Mouse (Mus musculus): Measurements from ENCODE around the gene Rab3a. TPM values are rescaled to one million over a fixed set of nuclear protein-coding genes. Genes with fewer than 3 reads are reported as not detected.

The Rab3a gene
- total and polyA plus RNA-seq, 3 experiments, result 46.5 to 89.1 (median 48.0) TPM

GRCm38 (mm10) chr8:70804481-70805206 lies 50.2 kb downstream of the Rab3a start, which contains the start of gene Mast3:
TSS of gene Mast3 (minus strand) at chr8:70805054.
- H3K27ac ChIP-seq, result peak within 1 kb of the TSS; percentile 26; the same call in 1 of the 2 replicates
- intact Hi-C loops (cut with DNase I), result loop anchor here (1.0 kb wide), 1 partner anchor 12 kb away; no protein-coding TSS in a partner anchor
- H3K4me1 ChIP-seq (ENCODE audit: control insufficient read depth, insufficient read depth, low read length), result no peaks in the 10 kb centered on the region
- H3K79me2 ChIP-seq (replicated peaks; ENCODE audit: control insufficient read depth, insufficient read depth, low read length), result no peaks in the 10 kb centered on the region
- TF ChIP-seq POLR2A (IDR thresholded peaks at IDR 0.05; ENCODE audit: insufficient read depth, low read depth, low read length) (peak; percentile 64; the same call in 1 of the 2 replicates), CTCF (IDR thresholded peaks at IDR 0.05) (no peak)
- 1% methylated on average over 45 of the region's 45 CpGs for WGBS
- peak; percentile 89 to 91 for DNase-seq
- H3K9ac ChIP-seq (ENCODE audit: low read depth, low read length), result peak within 1 kb of the TSS; percentile 18; the same call in 1 of the 2 replicates
- no peaks in the 10 kb centered on the region for H3K36me3 ChIP-seq (ENCODE audit: control insufficient read depth, insufficient read depth, low read length)
- no peaks in the 10 kb centered on the region for H3K27me3 ChIP-seq (ENCODE audit: control insufficient read depth, insufficient read depth, low read length)
- H3K4me3 ChIP-seq, result peak within 1 kb of the TSS; percentile 60

- 63% methylated on average over 4 of the region's 4 CpGs for WGBS
- no peak for TF ChIP-seq CTCF (IDR thresholded peaks at IDR 0.05)
- no peak for TF ChIP-seq POLR2A (IDR thresholded peaks at IDR 0.05; ENCODE audit: insufficient read depth, low read depth, low read length)
- TF ChIP-seq EP300 (IDR thresholded peaks at IDR 0.05; ENCODE audit: insufficient read depth, low read depth, low read length), result no peak
- no peaks in the 10 kb centered on the region for H3K27me3 ChIP-seq (ENCODE audit: control insufficient read depth, insufficient read depth, low read length)
- no peaks in the 10 kb centered on the region for H3K36me3 ChIP-seq (ENCODE audit: control insufficient read depth, insufficient read depth, low read length)
- H3K4me1 ChIP-seq (ENCODE audit: control insufficient read depth, insufficient read depth, low read length), result no peaks in the 10 kb centered on the region
- no peak overlapping the region; the same call in 1 of the 2 replicates for H3K9ac ChIP-seq (ENCODE audit: low read depth, low read length)
- peak in 1 of 2 experiments; percentile 75 for DNase-seq
- no peaks in the 10 kb centered on the region for H3K79me2 ChIP-seq (replicated peaks; ENCODE audit: control insufficient read depth, insufficient read depth, low read length)
- no peak overlapping the region for H3K27ac ChIP-seq
- no peak overlapping the region for H3K4me3 ChIP-seq
- intact Hi-C loops (cut with DNase I), result no loop called here
These were observed 52.1 kb downstream of the Rab3a start for GRCm38 (mm10) chr8:70806541-70806940.

DNA sequence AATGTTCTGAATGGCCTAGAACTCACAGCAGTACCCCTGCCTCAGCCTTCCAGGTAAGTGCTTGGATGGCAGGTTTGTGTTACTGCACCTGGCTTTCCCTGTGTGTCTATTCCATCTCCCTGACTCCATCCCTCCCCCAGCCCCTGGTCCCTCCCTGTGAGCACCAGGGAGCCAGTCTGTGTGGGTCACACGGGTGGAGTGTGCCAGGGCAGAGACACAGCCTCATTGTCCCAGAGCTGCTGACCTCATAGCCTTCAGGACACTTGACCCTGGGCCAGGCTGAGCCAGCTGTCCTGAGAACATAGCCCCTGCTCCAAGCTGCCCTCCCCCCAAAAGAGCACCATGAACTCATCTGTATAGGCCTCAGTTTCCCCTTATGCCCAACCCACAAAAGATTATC lies 52.8 kb downstream of the Rab3a start:
- H3K79me2 ChIP-seq (replicated peaks; ENCODE audit: control insufficient read depth, insufficient read depth, low read length), result no peaks in the 10 kb centered on the region
- H3K36me3 ChIP-seq (ENCODE audit: control insufficient read depth, insufficient read depth, low read length), result no peaks in the 10 kb centered on the region
- H3K9ac ChIP-seq (ENCODE audit: low read depth, low read length), result no peak overlapping the region
- no peak for DNase-seq
- intact Hi-C loops (cut with DNase I), result no loop called here
- 42% methylated on average over 1 of the region's 1 CpGs for WGBS
- H3K4me1 ChIP-seq (ENCODE audit: control insufficient read depth, insufficient read depth, low read length), result no peaks in the 10 kb centered on the region
- H3K27me3 ChIP-seq (ENCODE audit: control insufficient read depth, insufficient read depth, low read length), result no peaks in the 10 kb centered on the region
- no peak overlapping the region for H3K4me3 ChIP-seq
- H3K27ac ChIP-seq, result no peak overlapping the region
- TF ChIP-seq CTCF (IDR thresholded peaks at IDR 0.05) (no peak), POLR2A (IDR thresholded peaks at IDR 0.05; ENCODE audit: insufficient read depth, low read depth, low read length) (no peak), EP300 (IDR thresholded peaks at IDR 0.05; ENCODE audit: insufficient read depth, low read depth, low read length) (no peak)

- no peak for DNase-seq
- H3K9ac ChIP-seq (ENCODE audit: low read depth, low read length), result no peak within 1 kb of the TSS
- H3K79me2 ChIP-seq (replicated peaks; ENCODE audit: control insufficient read depth, insufficient read depth, low read length), result no peaks in the 10 kb centered on the region
- no peak within 1 kb of the TSS for H3K27ac ChIP-seq
- TF ChIP-seq CTCF (IDR thresholded peaks at IDR 0.05), result no peak
- no peak for TF ChIP-seq EP300 (IDR thresholded peaks at IDR 0.05; ENCODE audit: insufficient read depth, low read depth, low read length)
- no peak for TF ChIP-seq POLR2A (IDR thresholded peaks at IDR 0.05; ENCODE audit: insufficient read depth, low read depth, low read length)
- no peaks in the 10 kb centered on the region for H3K36me3 ChIP-seq (ENCODE audit: control insufficient read depth, insufficient read depth, low read length)
- no peak within 1 kb of the TSS for H3K4me3 ChIP-seq
- 73% methylated on average over 5 of the region's 5 CpGs for WGBS
- no peaks in the 10 kb centered on the region for H3K27me3 ChIP-seq (ENCODE audit: control insufficient read depth, insufficient read depth, low read length)
- intact Hi-C loops (cut with DNase I), result no loop called here
- no peaks in the 10 kb centered on the region for H3K4me1 ChIP-seq (ENCODE audit: control insufficient read depth, insufficient read depth, low read length)
These were observed 53.8 kb downstream of the Rab3a start, which contains the start of gene Il12rb1 for GRCm38 (mm10) chr8:70808239-70808638. TSS of gene Il12rb1 (plus strand) at chr8:70808449.

Small RNAs within 50 kb of the gene (microRNA-seq; reads per million reads assigned to microRNA genes)
- gene Mir7240, result 0.56 to 1.5 reads per million in 2 experiments

Other genes starting within 250 kb of the Rab3a start
- gene Rex1bd, start 247.9 kb upstream of the Rab3a start, total RNA-seq (2021), result 100 to 1,000 TPM; 111 to 118 TPM
- 129 and 145 TPM in 2 replicates for gene Rex1bd, start 247.9 kb upstream of the Rab3a start, polyA plus RNA-seq (2012; rRNA removed)
- gene Uba52, start 243.9 kb upstream of the Rab3a start, total RNA-seq (2021), result 1,000 to 10,000 TPM; 1,480 to 1,595 TPM
- 439 and 626 TPM in 2 replicates for gene Uba52, start 243.9 kb upstream of the Rab3a start, polyA plus RNA-seq (2012; rRNA removed)
- 100 to 1,000 TPM; 116 to 135 TPM for gene Fkbp8, start 227.0 kb upstream of the Rab3a start, total RNA-seq (2021)
- gene Fkbp8, start 227.0 kb upstream of the Rab3a start, polyA plus RNA-seq (2012; rRNA removed), result 179 and 201 TPM in 2 replicates
- gene Kxd1, start 226.7 kb upstream of the Rab3a start, total RNA-seq (2021), result 10 to 100 TPM; 80.4 to 99.4 TPM
- gene Kxd1, start 226.7 kb upstream of the Rab3a start, polyA plus RNA-seq (2012; rRNA removed), result 111 and 121 TPM in 2 replicates
- gene Ell, start 215.2 kb upstream of the Rab3a start, total RNA-seq (2021), result 10 to 100 TPM in 1 of 2 experiments, 1 to 10 TPM in 1; 9.6 to 12.0 TPM
- 12.7 and 13.8 TPM in 2 replicates for gene Ell, start 215.2 kb upstream of the Rab3a start, polyA plus RNA-seq (2012; rRNA removed)
- 10 to 100 TPM; 26.7 to 28.3 TPM for gene Isyna1, start 160.3 kb upstream of the Rab3a start, total RNA-seq (2021)
- 40.3 and 41.6 TPM in 2 replicates for gene Isyna1, start 160.3 kb upstream of the Rab3a start, polyA plus RNA-seq (2012; rRNA removed)
- gene Ssbp4, start 145.8 kb upstream of the Rab3a start, total RNA-seq (2021), result 10 to 100 TPM; 34.6 to 35.8 TPM
- gene Ssbp4, start 145.8 kb upstream of the Rab3a start, polyA plus RNA-seq (2012; rRNA removed), result 45.6 and 72.8 TPM in 2 replicates
- 1 to 10 TPM; 1.6 to 1.8 TPM for gene Lrrc25, start 138.5 kb upstream of the Rab3a start, total RNA-seq (2021)
- 3.6 and 4.5 TPM in 2 replicates for gene Lrrc25, start 138.5 kb upstream of the Rab3a start, polyA plus RNA-seq (2012; rRNA removed)
- 1 to 10 TPM; 1.1 to 2.0 TPM for gene Gdf15, start 122.2 kb upstream of the Rab3a start, total RNA-seq (2021)
- gene Gdf15, start 122.2 kb upstream of the Rab3a start, polyA plus RNA-seq (2012; rRNA removed), result 0.38 and 3.8 TPM in 2 replicates
- gene Pgpep1, start 94.3 kb upstream of the Rab3a start, total RNA-seq (2021), result 10 to 100 TPM; 39.7 to 48.4 TPM
- 35.5 and 44.8 TPM in 2 replicates for gene Pgpep1, start 94.3 kb upstream of the Rab3a start, polyA plus RNA-seq (2012; rRNA removed)
- gene Lsm4, start 81.4 kb upstream of the Rab3a start, total RNA-seq (2021), result 10 to 100 TPM; 56.9 to 64.2 TPM
- 54.1 and 68.3 TPM in 2 replicates for gene Lsm4, start 81.4 kb upstream of the Rab3a start, polyA plus RNA-seq (2012; rRNA removed)
- 100 to 1,000 TPM; 123 to 127 TPM for gene Jund, start 55.7 kb upstream of the Rab3a start, total RNA-seq (2021)
- gene Jund, start 55.7 kb upstream of the Rab3a start, polyA plus RNA-seq (2012; rRNA removed), result 66.2 and 109 TPM in 2 replicates
- gene Iqcn, start 51.2 kb upstream of the Rab3a start, total RNA-seq (2021), result not detected
- gene Iqcn, start 51.2 kb upstream of the Rab3a start, polyA plus RNA-seq (2012; rRNA removed), result 0.06 and 0.12 TPM in 2 replicates
- gene Gm3336, start 36.1 kb upstream of the Rab3a start, total RNA-seq (2021), result not detected
- not detected in 2 replicates for gene Gm3336, start 36.1 kb upstream of the Rab3a start, polyA plus RNA-seq (2012; rRNA removed)
- gene Pde4c, start 31.0 kb upstream of the Rab3a start, total RNA-seq (2021), result 1 to 10 TPM; 2.3 to 2.7 TPM
- gene Pde4c, start 31.0 kb upstream of the Rab3a start, polyA plus RNA-seq (2012; rRNA removed), result 10.8 and 11.0 TPM in 2 replicates
- 10 to 100 TPM; 21.7 to 29.1 TPM for gene Mpv17l2, start 6.3 kb downstream of the Rab3a start, total RNA-seq (2021)
- 30.0 and 32.2 TPM in 2 replicates for gene Mpv17l2, start 6.3 kb downstream of the Rab3a start, polyA plus RNA-seq (2012; rRNA removed)
- gene Pik3r2, start 22.0 kb downstream of the Rab3a start, total RNA-seq (2021), result 10 to 100 TPM; 22.0 to 22.4 TPM
- gene Pik3r2, start 22.0 kb downstream of the Rab3a start, polyA plus RNA-seq (2012; rRNA removed), result 34.3 and 45.5 TPM in 2 replicates
- gene Mast3, start 50.4 kb downstream of the Rab3a start, total RNA-seq (2021), result 1 to 10 TPM; 6.0 to 7.4 TPM
- gene Mast3, start 50.4 kb downstream of the Rab3a start, polyA plus RNA-seq (2012; rRNA removed), result 12.7 and 13.9 TPM in 2 replicates
- gene Il12rb1, start 53.8 kb downstream of the Rab3a start, total RNA-seq (2021), result not detected
- gene Il12rb1, start 53.8 kb downstream of the Rab3a start, polyA plus RNA-seq (2012; rRNA removed), result 0.15 and 0.16 TPM in 2 replicates
- gene Arrdc2, start 85.0 kb downstream of the Rab3a start, total RNA-seq (2021), result 10 to 100 TPM in 1 of 2 experiments, 1 to 10 TPM in 1; 8.9 to 18.6 TPM
- gene Arrdc2, start 85.0 kb downstream of the Rab3a start, polyA plus RNA-seq (2012; rRNA removed), result 15.2 and 36.2 TPM in 2 replicates
- gene Kcnn1, start 108.6 kb downstream of the Rab3a start, total RNA-seq (2021), result 10 to 100 TPM; 12.6 to 14.7 TPM
- gene Kcnn1, start 108.6 kb downstream of the Rab3a start, polyA plus RNA-seq (2012; rRNA removed), result 21.5 and 29.0 TPM in 2 replicates
- gene Ccdc124, start 119.3 kb downstream of the Rab3a start, total RNA-seq (2021), result 10 to 100 TPM; 44.6 to 49.1 TPM
- 26.8 and 40.7 TPM in 2 replicates for gene Ccdc124, start 119.3 kb downstream of the Rab3a start, polyA plus RNA-seq (2012; rRNA removed)
- not detected for gene Slc5a5, start 138.1 kb downstream of the Rab3a start, total RNA-seq (2021)
- 0.18 TPM in 2 replicates for gene Slc5a5, start 138.1 kb downstream of the Rab3a start, polyA plus RNA-seq (2012; rRNA removed)
- gene Rpl18a, start 142.7 kb downstream of the Rab3a start, total RNA-seq (2021), result 1,000 to 10,000 TPM in 1 of 2 experiments, 100 to 1,000 TPM in 1; 909 to 1,075 TPM
- gene Rpl18a, start 142.7 kb downstream of the Rab3a start, polyA plus RNA-seq (2012; rRNA removed), result 1,802 and 2,387 TPM in 2 replicates
- gene Map1s, start 151.3 kb downstream of the Rab3a start, total RNA-seq (2021), result 10 to 100 TPM; 17.8 to 21.3 TPM
- 12.0 and 20.2 TPM in 2 replicates for gene Map1s, start 151.3 kb downstream of the Rab3a start, polyA plus RNA-seq (2012; rRNA removed)